Mouse (Mus musculus) frontal cortex, adult (tissue): ENCODE measurements at regions not wholly inside any gene's neighbourhood (a gene's known extent, or its start where the extent isn't known, plus 50 kb on each side); places are given as distances from the start of the nearest gene placed in this dataset.

Experiments used
- ATAC-seq: cut with Nextera tagmentation; 2 replicates; pipeline ENCODE4 v1.9.2; 2017; ENCODE audit warnings: mild to moderate bottlenecking, moderate library complexity, mixed read lengths; ENCODE audit not compliant: low TSS enrichment

DNA sequence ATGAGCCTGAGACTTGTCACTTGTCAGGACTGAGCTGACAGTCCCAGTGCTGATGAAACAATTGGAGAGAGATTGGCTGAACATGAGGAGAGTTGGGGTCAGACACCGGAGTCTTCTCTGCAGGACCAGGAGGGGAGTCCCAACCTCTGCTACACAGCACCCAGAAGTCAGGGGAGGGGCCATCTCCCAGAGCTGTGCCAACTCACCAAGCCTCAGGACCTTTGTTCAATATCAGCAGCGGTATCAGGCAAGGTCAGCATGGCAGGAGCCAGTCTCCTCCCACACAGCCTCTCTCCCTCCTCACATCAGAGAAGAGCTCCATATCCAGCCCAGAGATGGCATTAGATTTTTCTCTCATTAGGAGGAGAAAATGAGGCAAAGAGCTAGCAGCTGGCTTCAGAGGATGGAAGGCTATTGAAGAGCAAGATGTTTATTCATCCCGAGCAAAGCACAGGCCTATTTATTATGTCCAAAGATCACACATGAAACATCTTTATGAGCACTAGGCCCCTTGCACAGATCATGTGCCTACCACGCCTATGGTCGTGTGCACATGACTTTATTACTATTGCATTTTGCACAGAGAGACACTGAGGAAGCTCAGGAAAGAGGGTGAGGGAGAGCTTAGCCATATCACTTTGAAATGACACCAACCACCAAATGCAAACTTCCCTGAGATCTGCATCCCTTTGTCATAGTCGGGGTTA is 532.9 kb downstream of the Tshz3 start:
- ATAC-seq, result no peak

DNA sequence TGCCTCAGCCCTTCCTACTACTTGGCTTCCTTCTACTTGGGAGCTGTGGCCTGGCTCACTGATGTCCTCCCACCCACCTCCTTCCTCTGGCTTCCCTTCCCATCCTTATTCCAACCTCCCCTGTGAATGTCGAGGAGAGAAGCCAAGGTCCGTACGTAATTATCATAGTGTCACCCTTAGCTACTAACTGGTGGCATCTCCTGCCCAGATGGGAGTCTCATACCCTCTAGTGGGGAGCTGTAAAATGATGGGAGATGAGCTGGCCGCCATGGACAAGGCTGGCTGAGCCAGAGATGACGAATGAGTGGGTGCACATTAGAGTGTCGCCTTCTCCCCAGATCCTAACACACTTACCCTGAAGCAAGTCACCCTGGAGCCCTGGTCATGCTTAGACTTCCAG is 532.6 kb downstream of the Zfp536 start:
- ATAC-seq, result peak; percentile 62

DNA sequence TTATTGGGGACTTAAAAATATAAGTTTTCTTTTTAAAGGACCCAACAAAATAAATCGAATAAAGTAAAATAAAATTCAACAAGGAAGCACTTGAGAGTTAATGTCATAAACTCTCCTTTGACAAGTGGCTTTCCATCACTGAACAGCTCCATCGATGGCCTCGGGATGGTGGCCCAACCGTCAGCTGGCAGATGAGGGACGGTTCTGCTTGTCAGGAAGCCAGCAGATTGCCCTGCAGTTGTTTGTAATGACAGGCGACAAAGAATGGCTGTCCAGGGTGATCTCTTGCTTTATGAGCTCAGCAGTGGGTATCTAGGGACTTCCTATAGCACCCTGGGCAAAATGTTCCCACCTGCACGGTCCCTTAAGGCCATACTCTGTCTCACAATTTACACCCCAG is 531.7 kb downstream of the Zfp536 start:
- ATAC-seq, result no peak

DNA sequence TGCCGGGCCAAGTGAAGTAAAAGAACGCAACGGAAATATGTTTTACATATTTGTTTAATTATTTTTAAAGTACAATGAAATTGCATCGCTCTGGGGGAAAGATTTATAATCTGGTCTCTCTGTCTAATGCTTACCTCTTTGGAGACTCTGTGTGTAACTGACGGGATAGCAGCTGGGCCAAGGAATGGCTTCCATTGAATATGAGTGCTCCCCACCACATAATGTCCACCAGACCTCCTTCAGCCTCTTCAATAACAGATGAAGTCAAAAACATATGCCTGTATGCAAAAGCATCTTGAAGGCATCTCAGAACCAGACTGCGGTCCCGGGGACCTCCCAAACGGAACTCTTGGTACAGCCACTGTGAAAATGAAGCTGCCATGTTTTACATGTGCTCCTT is 531.0 kb downstream of the Zfp536 start:
- ATAC-seq, result no peak

DNA sequence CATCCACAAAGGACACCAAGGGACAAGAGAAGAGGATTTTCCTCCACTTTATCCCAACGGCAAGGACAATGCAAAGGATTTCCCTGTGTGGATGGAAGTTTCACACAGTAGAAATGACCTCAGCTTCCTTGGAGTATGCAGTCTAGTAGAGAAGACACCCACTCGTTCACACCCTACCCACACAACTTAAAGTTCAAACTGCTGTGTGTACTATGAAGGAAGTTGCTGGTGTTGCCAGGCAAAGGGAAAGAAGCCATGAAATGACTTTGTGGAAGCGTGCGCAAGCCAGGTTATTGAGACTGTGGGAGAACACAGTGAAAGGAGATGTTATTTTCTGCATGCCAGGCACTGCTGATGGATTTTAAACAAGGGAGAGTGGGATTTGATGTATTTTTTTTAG is 527.3 kb downstream of the Zfp536 start:
- ATAC-seq, result peak; percentile 64; the same call in 1 of the 2 replicates

DNA sequence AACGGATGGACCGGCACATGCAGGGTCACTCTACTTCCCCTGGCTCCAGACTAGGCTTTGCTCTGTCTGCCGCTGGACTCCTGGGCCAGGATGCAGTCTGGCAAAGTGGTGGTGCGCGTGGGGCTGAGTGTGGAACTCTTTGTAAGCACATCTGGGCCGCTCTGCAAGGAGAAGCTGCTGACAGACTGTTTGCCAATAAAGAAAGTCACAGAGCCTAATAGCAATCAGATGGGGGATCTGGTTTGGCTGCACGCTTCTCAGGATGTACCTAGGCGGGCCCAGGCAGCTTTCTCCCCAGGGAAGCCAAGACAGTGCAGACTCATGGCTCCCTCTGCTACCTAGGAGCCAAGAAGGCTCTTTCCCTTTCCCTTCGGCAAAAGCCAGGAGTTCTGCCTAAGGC is 519.0 kb downstream of the Zfp536 start:
- ATAC-seq, result no peak

DNA sequence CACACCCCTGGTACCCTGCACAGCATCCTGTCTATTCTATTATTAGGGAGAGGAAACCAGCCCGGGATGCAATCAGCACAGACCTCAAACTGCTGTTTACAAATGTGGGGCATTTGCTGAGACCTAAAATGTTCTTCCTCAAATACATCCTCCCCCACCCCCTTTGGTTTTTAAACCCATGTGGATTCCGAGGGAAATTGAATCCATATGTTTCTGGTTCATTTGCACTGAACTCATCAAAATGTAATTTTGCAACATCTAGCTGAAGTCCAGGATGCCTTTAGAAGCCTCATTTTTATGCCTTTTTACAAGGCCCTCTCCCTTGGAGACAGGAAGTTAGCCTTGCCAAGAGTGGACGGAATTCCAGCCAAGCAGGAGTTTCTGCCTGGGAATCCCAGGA is 517.6 kb downstream of the Zfp536 start:
- no peak for ATAC-seq

DNA sequence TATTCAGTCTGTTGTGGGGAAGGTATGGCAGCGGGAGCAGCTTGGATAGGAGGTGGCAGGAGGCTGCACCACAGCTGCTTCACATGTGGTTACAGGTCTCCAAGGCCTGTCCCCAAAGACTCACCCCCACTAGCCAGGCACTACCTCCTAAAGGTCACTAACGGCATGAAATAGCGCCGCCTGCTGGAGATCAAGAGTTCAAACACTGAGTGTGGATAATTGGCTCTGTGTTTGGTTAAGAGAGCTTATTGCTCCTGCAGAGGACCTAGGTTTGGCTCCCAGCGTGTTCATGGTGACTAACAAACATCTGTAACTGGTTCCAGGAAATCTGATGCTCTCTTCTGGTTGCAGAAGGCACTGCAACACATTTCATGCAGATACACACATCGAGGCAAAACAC is 514.1 kb downstream of the Zfp536 start:
- ATAC-seq, result no peak

DNA sequence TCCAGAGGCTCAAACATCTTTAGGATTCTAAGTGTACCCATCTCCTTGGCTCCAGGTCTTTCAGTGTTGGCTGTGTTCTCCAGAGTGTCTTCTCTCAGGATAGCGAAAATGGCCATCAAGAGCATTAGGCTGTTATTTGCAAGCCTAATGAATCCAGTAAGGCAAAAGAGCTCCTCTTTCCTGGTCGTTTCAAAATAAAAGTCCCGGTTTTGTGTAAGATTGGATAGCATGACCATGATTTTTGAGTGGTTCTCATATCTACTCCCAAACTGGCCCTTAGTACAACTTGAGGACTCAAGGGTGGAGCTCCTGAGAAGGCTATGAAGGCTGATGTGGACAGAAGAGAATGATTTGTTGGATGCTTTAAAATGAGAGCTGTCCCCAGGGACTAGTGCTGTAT is 510.6 kb downstream of the Zfp536 start:
- no peak for ATAC-seq

DNA sequence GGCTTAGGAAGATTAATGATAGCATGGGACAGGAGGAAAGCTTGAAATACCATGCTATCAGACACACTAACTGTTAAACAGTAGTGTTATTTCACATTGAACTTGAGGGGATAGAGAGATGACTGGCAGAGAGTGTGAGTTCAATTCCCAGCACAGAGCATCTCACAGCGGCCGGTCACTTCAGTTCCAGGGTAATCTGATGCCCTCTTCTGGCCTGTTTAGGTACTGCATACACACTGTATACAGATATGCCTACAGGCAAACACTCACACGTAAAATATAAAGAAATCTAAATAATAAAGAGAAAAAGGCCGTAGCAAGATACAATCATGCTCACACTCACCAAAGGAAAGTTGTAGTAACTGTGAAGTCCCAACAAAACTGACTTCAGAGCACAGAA is 506.0 kb downstream of the Zfp536 start:
- no peak for ATAC-seq

DNA sequence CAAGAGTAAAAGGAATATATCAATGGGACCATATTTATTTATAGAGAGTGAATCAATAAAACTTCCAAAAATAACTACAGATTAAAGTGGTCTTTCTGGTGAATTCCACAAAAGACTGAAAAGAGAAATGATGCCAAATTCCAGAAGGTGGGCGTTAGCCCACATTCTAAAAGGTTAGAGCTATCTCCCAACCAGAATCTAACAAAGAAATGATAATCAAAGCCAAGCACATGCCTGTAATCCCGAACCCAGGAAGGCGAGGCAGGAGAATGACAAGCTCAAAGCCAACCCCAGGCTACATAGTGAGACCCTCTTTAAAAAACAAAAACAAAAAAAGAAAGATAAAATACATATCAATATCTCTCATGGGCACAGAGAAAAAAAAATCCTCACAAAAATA is 502.6 kb downstream of the Zfp536 start:
- no peak for ATAC-seq

DNA sequence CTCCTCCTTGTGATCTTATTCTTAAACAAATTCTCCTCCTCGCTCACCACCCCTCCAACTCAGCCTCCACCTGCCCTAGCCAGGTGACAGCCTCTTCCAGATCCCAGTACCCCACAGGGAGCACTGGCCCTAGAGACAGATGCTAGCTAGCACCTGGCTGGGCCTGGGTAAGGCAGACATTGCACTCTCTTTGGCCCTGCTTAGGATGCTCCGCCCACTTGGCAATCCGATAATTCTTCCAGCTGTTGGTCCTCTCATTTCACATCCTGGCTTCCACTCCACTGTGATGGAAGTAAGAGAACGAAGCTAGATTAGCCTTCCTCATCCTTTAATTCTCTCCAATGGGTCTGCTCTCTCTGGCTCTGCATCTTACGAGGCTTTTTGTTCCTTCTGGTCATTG is 483.4 kb downstream of the Zfp536 start:
- ATAC-seq, result no peak

DNA sequence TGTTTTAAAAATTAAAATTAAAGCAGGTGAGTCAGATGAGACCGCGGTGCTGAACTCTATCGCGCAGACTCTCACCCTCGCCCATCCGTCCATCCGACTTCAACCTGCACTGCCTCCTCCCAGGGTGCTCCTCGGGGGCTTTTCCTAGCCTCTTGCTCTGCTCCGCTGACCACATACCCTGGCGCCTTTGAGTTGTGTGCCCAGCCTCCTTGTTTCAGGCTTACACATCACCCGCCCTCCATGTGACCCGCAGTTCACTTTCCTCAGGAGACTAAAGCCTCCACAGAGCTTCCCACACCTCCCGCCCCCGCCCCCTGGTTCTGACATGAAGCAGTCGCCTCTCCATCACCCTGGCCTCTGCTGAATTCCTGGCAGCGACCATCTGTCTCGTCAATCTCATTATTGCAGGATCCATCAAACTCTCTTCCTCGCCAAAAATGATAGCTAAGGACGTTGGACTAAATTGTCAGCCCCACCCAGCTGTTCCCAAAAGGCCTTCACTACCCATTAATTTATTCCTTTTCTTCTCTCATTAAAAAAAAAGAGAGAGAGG is 482.9 kb downstream of the Zfp536 start:
- no peak for ATAC-seq

DNA sequence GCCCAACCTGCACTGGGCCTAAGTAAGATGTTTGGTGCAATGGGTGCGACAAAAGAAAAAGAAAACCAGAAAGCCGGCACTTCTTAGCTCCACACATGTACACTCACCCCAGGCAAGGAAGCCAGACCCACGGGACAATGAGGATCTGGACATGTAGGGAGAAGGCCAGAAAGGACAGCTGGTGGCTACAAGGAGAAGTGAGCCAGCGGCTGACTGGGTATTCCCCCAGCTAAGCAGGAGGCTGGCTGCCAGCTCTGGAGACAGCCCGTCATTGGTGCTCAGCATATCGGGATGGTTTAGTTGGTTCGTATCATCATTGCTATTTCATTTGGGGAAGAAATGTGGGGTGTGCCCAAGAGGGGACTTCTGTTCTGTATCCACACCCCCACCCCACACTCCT is 481.7 kb downstream of the Zfp536 start:
- ATAC-seq, result no peak

DNA sequence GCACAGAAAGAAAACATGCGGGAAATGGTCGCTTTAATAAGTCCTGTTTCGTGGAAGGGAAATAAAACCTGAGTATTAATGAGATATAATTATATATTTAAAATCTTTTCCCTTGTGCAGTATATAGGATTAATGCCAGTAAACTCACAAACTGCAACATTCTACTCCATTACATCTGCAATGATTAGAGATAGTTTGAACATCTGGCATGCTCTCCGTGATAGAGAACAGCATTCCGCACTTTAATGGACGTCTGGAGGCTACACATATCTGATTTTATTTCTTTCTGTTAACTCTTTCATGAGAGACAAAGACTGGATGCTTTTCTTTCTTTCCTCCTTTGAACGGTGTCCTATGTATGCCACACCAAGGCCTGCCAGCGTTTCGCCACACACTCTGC is 480.9 kb downstream of the Zfp536 start:
- ATAC-seq, result no peak

DNA sequence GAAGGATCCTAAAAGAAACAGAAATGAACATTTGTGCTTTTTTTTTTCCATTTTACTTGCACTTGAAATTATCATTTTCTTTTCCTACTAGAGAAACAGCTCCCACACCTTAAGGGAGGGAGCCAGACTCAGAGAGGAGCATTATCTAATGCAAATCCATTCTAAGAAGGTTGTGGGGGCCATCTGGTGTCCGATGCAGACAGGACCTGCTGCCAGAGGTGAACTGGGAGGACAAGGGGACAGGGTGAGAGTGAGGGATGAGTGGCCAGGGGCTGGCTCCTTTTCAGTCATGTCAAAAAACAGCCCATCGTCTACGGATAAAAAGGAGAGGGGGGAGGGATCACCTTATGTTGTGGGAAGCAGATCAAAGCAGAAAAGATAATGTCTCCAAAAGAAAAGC is 474.6 kb downstream of the Zfp536 start:
- ATAC-seq, result peak; percentile 65; the same call in 1 of the 2 replicates

DNA sequence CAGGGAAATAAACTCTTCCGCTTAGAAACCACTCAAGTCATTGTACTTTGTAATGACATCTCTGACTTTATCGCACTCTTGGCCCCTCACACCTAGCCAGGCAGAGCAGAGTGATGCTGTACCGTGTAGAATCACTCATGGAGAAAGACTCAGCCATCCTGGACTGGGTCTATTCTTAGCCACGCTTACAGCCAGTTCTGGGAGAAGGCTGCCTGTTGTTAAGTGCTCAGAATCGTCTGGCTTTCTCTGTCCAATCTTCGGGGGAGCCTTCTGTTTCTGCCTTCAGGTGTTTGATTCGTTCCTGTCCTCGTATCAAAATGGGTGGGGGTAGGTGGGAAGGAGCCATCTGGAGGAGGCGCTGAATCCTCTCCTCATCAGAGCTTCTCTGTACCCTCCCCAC is 468.0 kb downstream of the Zfp536 start:
- ATAC-seq, result peak; percentile 65; the same call in 1 of the 2 replicates

DNA sequence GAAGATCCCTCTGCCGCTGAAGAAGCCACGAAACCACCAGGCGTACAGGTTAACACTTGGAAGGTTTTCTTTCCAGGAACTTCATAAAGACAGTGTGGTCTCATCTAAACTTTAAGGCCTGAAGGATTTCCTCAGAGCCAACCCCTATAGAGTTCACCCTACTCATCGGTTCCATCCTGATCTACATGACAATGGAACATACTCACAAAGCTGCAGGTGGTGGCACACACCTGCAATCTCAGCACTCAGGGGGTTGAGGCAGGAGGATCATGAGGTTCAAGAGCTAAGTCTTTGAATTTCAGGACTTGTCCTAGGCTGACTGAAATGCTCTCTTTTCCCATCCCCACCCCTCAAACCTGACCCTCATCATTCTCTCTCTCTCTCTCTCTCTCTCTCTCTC is 466.2 kb downstream of the Zfp536 start:
- no peak for ATAC-seq

DNA sequence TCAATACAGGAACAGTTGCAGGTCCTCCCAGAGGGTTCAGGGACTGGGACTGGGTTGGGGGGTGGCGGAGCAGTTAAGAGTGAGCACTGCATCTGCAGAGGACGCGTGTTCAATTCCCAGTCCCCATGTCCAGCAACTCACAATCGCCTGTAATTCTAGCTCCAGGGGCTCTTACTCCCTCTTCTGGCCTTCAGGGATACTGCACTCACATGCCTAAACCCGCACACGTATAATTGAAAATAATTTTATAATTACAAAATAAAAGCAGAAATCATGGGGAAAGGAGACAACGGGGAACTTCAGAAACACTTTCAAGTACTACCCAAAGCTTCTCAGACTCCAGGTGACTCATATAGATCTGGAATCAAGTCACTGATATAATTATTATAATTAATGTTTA is 448.8 kb downstream of the Zfp536 start:
- no peak for ATAC-seq

DNA sequence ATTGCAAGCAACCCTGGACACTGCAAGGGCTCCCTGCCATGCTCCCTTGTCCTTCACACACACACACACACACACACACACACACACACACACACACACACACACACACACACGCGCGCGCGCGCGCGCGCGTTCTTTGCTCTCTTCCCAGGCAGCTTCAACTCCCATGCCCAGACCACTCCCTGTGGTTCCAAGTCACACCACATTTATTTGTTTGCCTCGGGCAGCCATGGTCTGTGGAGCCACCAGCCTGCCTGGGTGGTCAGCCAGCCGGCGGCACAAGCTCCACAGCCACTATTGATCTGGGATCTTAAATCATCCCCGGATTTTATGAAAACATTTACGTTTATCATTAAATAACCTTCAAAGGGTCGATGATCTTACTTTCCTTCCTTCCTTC is 440.0 kb downstream of the Zfp536 start:
- no peak for ATAC-seq

DNA sequence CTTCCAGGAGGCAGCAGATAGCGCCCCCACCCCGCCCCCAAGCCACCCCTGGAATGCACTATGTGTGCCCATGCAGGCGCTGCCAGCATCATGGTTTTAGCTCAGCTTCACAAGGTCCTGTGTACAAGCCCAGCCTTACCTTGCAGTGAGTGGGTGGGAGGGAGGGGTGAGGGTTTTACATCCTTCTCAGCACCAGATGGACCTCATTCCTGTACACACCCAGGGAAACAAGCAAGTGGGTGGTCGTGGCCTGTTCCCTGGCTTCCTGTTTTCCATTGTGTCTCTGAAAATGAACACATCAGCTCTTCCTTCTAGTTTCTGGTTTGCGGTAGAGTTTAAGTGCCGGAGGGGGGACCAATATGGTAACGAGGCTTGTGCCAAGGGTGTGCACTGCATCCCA is 438.2 kb downstream of the Zfp536 start:
- no peak for ATAC-seq

DNA sequence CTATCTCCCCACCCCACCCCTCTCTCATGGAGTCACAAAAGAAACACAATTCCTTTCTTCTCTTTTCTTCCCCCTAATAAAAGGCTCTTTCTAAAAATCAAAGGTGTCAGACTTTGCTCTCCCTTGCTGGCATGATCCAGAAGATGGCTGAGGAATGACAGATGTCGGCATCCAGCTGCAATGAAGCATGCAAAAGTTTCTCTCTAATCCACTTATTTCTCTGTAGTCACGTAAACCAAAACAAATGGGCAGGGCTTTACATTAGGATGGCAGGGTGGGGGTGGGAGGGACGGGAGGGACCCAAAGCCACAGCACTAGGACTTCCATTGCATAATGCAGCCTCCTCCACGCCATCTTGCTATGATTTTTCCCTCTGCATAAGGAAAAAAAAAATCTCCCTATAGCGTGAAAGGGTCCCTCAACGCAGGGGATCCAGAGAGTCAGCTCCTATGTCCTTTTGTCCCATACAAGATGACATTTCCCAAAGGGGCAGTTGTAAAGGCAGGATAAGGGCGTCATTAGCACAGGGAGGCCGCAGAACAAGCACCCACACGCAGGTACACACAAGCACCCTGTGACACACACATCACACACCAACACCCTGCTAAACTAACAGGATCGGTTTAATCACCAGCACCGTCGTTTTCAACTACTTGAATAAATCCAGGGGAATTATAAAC is 437.1 kb downstream of the Zfp536 start:
- ATAC-seq, result 0 out of 2 replicates have a peak, but pooled peaks have one; percentile 6

DNA sequence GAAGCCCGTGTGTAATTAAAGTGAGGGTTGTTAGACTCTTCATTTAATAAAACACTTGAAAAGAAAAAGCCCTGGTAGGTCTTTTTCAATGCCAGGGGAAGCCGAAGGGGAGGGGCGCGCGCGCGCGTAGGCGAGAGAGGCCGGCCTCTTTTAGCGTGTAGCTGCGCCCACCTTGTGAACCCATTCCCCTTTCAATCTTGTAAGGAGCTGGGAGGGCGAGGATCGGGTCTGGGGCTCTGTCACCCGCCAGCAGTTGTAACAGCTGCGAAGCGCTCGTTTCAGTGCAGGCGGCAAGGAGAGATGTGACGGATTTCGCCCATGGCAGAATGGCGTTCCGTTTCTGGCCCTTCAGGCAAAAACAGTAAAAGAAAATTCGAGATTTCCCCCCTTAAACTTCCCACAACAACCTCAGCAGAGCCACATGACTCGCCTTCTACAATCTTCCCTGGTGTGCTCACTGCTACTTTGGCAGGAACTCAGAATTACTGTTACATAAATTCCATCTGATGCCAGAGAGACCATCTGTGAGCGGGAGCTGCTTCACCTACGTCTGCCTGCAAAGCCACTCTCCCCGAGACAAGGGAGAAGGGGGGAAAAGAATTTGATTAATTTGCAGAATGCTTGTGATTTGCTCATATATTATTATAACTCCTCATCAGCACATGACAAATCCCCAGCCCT is 436.4 kb downstream of the Zfp536 start:
- peak; percentile 84 for ATAC-seq
